Mouse (Mus musculus) kidney, adult 2 months (tissue): ENCODE measurements around the gene Ctnnd1. TPM values are rescaled to one million over a fixed set of nuclear protein-coding genes. Genes with fewer than 3 reads are reported as not detected.
"Not testable (repeated sequence)": the region's sequence is repeated elsewhere in the genome, so short reads cannot be mapped to it uniquely, and the experiment has no call there.

Experiments
- DNase-seq: peaks from one replicate; pipeline ENCODE4 v3.0.0; 2021
- H3K27ac ChIP-seq: fragments of 200-500 bp; 2 replicates; pipeline ENCODE4 v1.5.1; 2012; ENCODE audit warnings: low read depth, low read length, control low read depth, inconsistent platforms; ENCODE audit not compliant: insufficient read depth
- H3K27me3 ChIP-seq: fragments of 200-500 bp; replicated peaks from 2 replicates; pipeline ENCODE4 v1.6.1; 2012; ENCODE audit warnings: mild to moderate bottlenecking, moderate library complexity, low read length, inconsistent platforms; ENCODE audit not compliant: control insufficient read depth, insufficient read depth
- H3K36me3 ChIP-seq: fragments of 200-500 bp; 2 replicates; pipeline ENCODE4 v1.6.1; 2012; ENCODE audit warnings: mild to moderate bottlenecking, moderate library complexity, low read length, inconsistent platforms; ENCODE audit not compliant: control insufficient read depth, insufficient read depth
- H3K4me1 ChIP-seq: fragments of 200-500 bp; 2 replicates; pipeline ENCODE4 v1.6.1; 2011; ENCODE audit warnings: low read length; ENCODE audit not compliant: control insufficient read depth, insufficient read depth
- H3K4me3 ChIP-seq: fragments of 200-500 bp; 2 replicates; pipeline ENCODE4 v1.5.1; 2011; ENCODE audit warnings: mild to moderate bottlenecking, low read depth, low read length, control low read depth; ENCODE audit not compliant: insufficient read depth
- CTCF ChIP-seq: fragments of 200-500 bp; conservative IDR thresholded peaks from 2 replicates; pipeline ENCODE4 v1.5.1; 2011; ENCODE audit warnings: low read depth, mild to moderate bottlenecking, control low read depth, low read length, moderate library complexity, mixed read lengths; ENCODE audit not compliant: insufficient read depth, insufficient read length
- POLR2A ChIP-seq: fragments of 200-500 bp; IDR thresholded peaks from one replicate; pipeline ENCODE4 v1.6.1; 2011; ENCODE audit warnings: low read depth, low read length, control low read depth
- WGBS: fragments of 180-500 bp; shearing (Covaris S2); methylation state at CpG from one replicate; pipeline ENCODE4 v1.1.7; 2018; 5-methylcytosine and 5-hydroxymethylcytosine counted together
- polyA plus RNA-seq: library from polyadenylated mRNA; depleted of rRNA; stranded (reverse); fragments of >200 nt; gene quantifications from 2 replicates; pipeline ENCODE4 v1.2.3, GENCODE M21; 2012

The Ctnnd1 gene
- polyA plus RNA-seq, 1 experiment = 58.7 TPM

- TF ChIP-seq CTCF (no peak), POLR2A (peak; percentile 45)
- H3K4me3 ChIP-seq = peak within 1 kb of the TSS; percentile 96
- WGBS = under 1% methylated on average over 44 of the region's 44 CpGs
- no peaks in the 10 kb centered on the region for H3K27me3 ChIP-seq
- peak; percentile 100 for DNase-seq
- no peaks in the 10 kb centered on the region; the same call in 1 of the 2 replicates for H3K36me3 ChIP-seq
- H3K27ac ChIP-seq = peak within 1 kb of the TSS; percentile 64
- no peaks in the 10 kb centered on the region; the same call in 1 of the 2 replicates for H3K4me1 ChIP-seq
These were observed 27.7 kb upstream of the Ctnnd1 start, which contains the start of the genes Gm28635 and Med19 for GRCm38 (mm10) chr2:84677968-84678880. Gene Gm28635, minus strand, starts transcription at chr2:84678041. Gene Med19, plus strand, starts transcription at chr2:84678402.

- H3K4me3 ChIP-seq = peak overlapping the region; percentile 65
- TF ChIP-seq POLR2A (no peak), CTCF (peak; percentile 27; the same call in 1 of the 2 replicates)
- no peaks in the 10 kb centered on the region; the same call in 1 of the 2 replicates for H3K4me1 ChIP-seq
- DNase-seq = no peak
- H3K27me3 ChIP-seq = no peaks in the 10 kb centered on the region
- H3K27ac ChIP-seq = peak overlapping the region; percentile 64
- 5% methylated on average over 22 of the region's 22 CpGs for WGBS
- no peaks in the 10 kb centered on the region; the same call in 1 of the 2 replicates for H3K36me3 ChIP-seq
These were observed 26.9 kb upstream of the Ctnnd1 start for GRCm38 (mm10) chr2:84677270-84677967.

- H3K36me3 ChIP-seq, DNase-seq, H3K4me3 ChIP-seq, H3K4me1 ChIP-seq, H3K27me3 ChIP-seq, H3K27ac ChIP-seq: not testable (repeated sequence)
- WGBS = 65% methylated on average over 4 of the region's 5 CpGs
These were observed 21.0 kb upstream of the Ctnnd1 start for GRCm38 (mm10) chr2:84671535-84671934.

GRCm38 (mm10) chr2:84670569-84670933 is 20.0 kb upstream of the Ctnnd1 start, which contains the start of gene Selenoh:
Gene Selenoh, minus strand, starts transcription at chr2:84670770.
- peak; percentile 86 for DNase-seq
- H3K36me3 ChIP-seq = no peaks in the 10 kb centered on the region; the same call in 1 of the 2 replicates
- peak within 1 kb of the TSS; percentile 48; the same call in 1 of the 2 replicates for H3K27ac ChIP-seq
- no peaks in the 10 kb centered on the region for H3K27me3 ChIP-seq
- TF ChIP-seq POLR2A = no peak
- TF ChIP-seq CTCF = no peak
- H3K4me3 ChIP-seq = peak within 1 kb of the TSS; percentile 98
- WGBS = under 1% methylated on average over 20 of the region's 20 CpGs
- H3K4me1 ChIP-seq = no peaks in the 10 kb centered on the region; the same call in 1 of the 2 replicates

GRCm38 (mm10) chr2:84669828-84670568 is 19.4 kb upstream of the Ctnnd1 start:
- Histone ChIP-seq H3K27me3 (no peaks in the 10 kb centered on the region), H3K36me3 (no peaks in the 10 kb centered on the region; the same call in 1 of the 2 replicates), H3K4me1 (no peaks in the 10 kb centered on the region; the same call in 1 of the 2 replicates), H3K27ac (no peak overlapping the region), H3K4me3 (peak overlapping the region; percentile 98)
- WGBS = 5% methylated on average over 39 of the region's 39 CpGs
- DNase-seq = peak; percentile 27
- TF ChIP-seq POLR2A (no peak), CTCF (no peak)

GRCm38 (mm10) chr2:84666081-84666480 is 15.5 kb upstream of the Ctnnd1 start:
- DNase-seq = peak; percentile 55
- 56% methylated on average over 12 of the region's 12 CpGs for WGBS
- H3K4me3 ChIP-seq = no peak overlapping the region
- H3K4me1 ChIP-seq = no peaks in the 10 kb centered on the region; the same call in 1 of the 2 replicates
- peak overlapping the region; percentile 13; the same call in 1 of the 2 replicates for H3K27ac ChIP-seq
- H3K36me3 ChIP-seq = no peaks in the 10 kb centered on the region
- H3K27me3 ChIP-seq = no peaks in the 10 kb centered on the region
- TF ChIP-seq POLR2A (no peak), CTCF (no peak)
